Mouse (Mus musculus): ENCODE results near the gene Ift122. TPM values are rescaled to one million over a fixed set of nuclear protein-coding genes. Genes with fewer than 3 reads are reported as not detected.

Gene Ift122
- total RNA-seq, 2 experiments from 2014 or later, result 31.6 to 35.1 TPM

DNA sequence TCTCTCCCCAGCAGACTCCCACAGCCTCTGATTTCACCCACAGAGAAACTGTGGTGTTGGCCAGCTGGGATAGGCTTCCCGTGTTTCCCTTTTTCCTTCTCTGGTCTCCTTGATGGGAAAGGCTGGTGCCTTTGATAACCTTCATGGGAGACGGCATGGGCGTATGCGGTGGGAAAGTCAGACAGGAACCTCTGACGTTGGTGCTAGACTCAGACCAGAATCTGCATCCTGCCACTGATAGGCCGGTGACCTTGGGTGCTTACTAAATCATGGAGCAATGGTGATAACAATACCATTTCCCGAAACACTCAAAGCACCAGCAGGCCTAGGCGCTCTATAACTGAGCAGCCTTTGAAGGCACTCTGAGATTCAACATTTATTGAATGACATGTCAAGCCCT lies 27.5 kb downstream of the Ift122 start:
- intact Hi-C loops (cut with DNase I), result no loop called here
- no peak for DNase-seq (ENCODE audit: low spot score in 2 of 2)

DNA sequence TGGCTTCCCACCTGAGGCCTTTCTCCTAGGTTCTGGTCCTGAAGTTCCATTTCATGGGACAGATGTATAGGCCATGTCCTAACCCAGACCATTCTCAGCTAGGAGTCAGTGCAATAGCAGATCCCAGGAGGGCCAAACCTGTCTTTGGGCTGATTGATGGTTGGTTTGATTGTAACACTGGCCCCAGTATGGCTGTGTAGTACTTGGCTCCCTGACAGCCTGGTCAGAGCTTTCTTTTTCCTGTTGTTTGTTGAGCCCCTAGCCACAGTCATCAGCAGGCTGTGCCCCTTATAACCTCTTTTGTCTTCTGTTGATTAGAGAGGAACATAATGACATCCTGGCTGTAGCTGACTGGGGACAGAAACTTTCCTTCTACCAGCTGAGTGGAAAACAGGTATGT lies 30.7 kb downstream of the Ift122 start:
- no peak for DNase-seq (ENCODE audit: low spot score in 2 of 2)
- intact Hi-C loops (cut with DNase I), result no loop called here

DNA sequence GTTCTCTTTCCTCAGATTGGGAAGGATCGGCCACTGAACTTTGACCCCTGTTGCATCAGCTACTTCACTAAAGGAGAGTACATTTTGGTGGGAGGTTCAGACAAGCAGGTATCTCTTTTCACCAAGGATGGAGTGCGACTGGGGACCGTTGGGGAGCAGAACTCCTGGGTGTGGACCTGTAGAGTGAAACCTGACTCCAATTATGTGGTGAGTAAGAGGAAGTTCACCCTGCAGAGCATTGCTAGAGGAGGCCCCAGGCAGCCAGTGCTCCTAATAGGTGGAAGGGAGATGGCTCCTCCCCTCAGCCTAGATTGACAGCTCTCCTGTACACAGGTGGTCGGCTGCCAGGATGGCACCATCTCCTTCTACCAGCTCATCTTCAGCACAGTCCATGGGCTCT lies 33.6 kb downstream of the Ift122 start:
- DNase-seq (ENCODE audit: low spot score in 2 of 2), result no peak
- intact Hi-C loops (cut with DNase I), result no loop called here

DNA sequence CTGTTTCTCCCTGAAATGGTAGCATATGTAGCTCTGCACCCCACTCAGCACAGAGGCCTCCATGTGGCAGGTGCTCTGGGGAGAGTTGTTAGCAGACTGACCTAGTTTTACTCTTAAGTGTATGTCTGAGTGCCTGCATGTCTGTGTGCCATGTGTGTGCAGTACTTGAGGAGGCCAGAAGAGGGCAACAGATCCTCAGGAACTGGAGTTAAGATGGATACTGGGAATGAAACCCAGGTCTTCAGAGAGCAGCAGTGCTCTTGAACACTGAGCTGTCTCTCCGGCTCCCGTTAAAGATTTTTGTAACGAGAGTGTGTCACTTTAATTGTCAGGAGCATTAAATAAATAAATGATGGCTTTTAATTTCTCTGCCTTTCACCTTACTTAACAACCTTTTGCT lies 35.0 kb downstream of the Ift122 start:
- intact Hi-C loops (cut with DNase I), result no loop called here
- DNase-seq (ENCODE audit: low spot score in 2 of 2), result no peak

DNA sequence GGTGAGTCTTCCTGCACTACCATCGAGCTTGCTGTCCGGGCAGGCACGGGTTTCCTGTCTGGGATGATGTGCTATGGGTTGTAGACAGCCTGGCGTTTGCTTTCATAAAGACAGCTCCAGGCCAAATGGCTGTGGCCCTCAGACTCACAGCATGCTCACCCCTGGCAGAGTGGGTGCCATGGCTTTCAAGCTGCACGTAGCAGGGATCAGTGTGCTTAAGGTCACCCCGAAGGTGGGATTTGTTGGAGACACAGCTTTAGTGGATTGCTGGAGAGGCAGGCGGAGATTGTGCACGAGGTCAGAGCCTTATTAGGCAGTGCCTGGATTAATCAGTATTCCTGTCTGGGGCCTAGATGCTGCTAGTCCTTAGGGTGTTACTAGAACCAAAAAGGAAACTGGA lies 37.3 kb downstream of the Ift122 start:
- DNase-seq (ENCODE audit: low spot score in 2 of 2), result no peak
- intact Hi-C loops (cut with DNase I), result no loop called here

DNA sequence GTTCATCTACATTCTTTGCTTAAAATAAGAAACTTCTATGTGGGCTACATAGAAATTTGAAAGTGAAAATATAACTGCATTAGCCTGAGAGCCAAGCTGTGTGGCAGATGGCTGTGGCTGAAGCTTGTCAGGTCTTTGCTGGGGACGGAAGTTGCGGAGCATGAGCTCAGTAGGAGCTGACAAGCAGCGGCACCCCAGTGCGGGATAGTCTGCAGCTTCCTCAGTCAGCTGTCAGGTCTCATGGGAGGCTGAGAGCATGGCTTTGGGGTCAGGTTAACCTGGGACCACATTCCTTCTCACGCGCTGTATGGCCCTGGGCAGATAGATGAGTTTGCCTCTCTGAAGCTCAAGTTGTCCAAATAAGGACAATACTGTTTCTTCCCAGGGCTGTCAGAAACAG lies 37.8 kb downstream of the Ift122 start:
- DNase-seq (ENCODE audit: low spot score in 2 of 2), result peak; percentile 72 to 74
- intact Hi-C loops (cut with DNase I), result no loop called here

DNA sequence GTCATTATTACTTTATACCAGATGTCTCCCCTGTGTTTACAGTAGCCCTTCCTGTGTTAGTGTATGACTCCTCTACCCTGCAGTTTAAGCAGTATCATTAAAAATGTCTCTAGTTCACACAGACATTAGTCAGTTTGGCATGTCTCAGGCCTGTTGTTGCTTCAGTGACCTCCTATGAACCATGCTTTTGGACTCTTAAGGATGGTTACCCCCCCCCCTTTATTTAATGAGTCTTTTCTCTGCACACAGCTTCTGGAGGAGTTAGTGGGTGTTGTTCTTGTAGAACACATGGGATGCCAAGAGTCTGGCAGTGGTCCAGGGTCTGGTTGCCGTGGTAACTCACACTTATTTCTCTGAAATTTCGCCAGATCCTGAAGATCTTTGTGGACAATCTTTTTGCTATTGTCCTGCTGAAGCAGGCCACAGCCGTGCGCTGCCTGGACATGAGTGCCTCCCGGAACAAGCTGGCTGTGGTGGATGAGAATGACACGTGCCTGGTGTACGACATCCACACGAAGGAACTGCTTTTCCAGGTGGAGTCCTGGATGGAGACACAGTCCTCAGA lies 38.3 kb downstream of the Ift122 start:
- intact Hi-C loops (cut with DNase I), result no loop called here
- peak; percentile 91 to 96 for DNase-seq (ENCODE audit: low spot score in 2 of 2)

DNA sequence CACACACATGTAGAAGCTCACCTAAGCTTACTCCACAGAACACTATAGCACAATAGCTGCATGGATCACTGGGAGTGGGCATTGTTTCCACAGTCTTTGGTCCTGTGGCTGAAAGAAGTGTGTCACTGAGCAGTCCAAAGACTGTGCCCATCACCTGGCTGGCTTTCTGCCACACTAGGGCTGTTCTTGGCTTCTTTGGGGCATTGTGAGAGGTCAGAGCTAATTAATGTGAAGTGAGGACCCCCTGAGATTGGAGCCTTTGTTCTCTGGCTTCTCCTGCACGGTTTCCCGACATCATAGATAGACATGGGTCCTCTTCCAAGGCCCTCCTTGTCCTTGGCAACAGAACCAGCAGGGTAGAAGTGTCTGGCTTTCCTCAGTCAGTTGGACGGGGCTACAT lies 39.1 kb downstream of the Ift122 start:
- DNase-seq (ENCODE audit: low spot score in 2 of 2), result no peak
- intact Hi-C loops (cut with DNase I), result no loop called here

DNA sequence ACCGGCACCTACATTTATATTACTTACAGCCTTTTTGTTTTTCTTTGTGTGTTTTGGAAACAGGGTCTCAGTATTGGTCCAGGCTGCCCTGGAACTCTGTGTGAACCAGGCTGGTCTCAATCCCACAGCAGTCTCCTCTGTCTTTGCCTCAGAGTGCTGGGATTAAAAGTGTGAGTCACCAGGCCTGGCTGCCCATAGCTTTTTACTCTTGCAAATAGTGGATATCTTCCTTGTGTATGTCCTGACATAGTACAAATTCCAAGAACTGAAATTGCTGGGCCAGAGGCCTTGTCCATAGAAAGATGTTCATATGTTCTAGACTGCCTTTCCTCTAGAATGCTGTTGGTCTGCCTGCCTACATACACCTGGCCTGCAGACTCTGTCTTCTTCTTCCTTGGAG lies 43.1 kb downstream of the Ift122 start:
- intact Hi-C loops (cut with DNase I), result no loop called here
- DNase-seq (ENCODE audit: low spot score in 2 of 2), result no peak

DNA sequence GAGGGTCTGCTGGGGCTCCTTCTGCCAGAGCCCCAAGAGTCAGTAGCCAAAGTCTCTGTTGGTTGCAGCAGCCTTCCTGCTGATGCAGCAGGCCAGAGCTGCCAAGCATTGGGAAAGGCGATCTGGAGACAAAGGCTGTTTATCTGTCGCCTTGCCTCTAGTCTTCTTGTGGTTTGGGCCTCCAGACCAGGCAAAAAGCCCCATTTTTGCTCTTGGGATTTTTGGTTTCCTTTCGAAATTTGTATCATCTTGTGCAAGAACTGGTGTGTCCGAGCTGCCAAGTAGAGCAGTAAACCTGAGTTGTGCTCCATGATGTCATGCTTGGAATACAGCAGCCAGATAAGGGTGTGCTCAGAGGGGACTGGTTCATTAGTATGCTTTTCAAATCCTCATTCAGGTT lies 43.8 kb downstream of the Ift122 start:
- intact Hi-C loops (cut with DNase I), result no loop called here
- DNase-seq (ENCODE audit: low spot score in 2 of 2), result no peak

DNA sequence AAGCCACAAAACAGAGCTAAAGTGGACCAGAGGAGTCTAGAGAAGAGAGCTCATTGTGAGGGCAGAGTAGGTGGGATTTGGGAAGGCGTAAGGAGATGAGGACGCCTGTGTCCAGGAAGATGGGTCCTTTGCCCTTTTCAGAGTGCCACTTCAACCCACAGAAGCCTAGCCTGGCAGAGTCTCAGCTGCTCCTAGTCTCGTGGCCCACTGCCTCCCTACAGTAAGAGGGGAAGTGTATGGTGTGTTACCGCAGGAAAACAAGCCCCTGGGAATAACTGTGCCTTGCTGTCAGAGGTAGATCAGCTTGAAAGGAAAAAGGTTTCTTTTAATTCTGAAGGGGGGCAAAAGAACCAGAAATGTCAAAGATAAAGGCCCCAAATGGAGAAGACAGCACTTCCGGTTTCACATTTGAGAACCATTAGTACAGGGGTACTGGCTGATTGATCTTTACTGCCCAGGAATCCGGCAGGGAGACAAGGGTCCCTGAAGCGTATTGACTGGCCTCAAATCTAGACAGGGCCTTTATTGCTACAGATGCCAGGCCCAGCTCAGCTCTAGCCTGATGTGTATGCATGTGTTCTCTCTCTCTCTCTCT lies 44.8 kb downstream of the Ift122 start:
- DNase-seq (ENCODE audit: low spot score in 2 of 2), result no peak
- intact Hi-C loops (cut with DNase I), result no loop called here

DNA sequence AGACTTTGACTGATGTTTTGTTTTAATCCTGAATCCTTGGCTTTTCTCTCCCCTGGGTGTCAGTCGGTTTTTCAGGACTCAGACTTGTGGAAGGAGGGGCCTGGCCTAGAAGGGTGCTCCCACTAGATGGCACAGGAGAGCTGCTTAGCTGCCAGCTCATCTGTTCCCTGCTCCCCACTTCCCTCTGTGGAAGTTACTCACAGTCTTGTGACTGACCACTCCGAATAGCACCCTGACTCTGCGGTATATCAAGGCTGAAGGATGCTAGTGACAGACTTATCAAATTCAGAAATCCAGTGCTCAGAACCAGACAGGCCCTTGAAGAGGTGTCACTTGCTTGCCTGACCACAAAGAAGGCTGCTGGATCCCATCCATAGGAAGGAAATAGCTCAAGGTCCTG lies 47.8 kb downstream of the Ift122 start:
- peak; percentile 88 to 89 for DNase-seq (ENCODE audit: low spot score in 2 of 2)
- intact Hi-C loops (cut with DNase I), result loop anchor here (5.0 kb wide), 2 partner anchors 96 to 226 kb away; partner anchors contain the start of gene Plxnd1

DNA sequence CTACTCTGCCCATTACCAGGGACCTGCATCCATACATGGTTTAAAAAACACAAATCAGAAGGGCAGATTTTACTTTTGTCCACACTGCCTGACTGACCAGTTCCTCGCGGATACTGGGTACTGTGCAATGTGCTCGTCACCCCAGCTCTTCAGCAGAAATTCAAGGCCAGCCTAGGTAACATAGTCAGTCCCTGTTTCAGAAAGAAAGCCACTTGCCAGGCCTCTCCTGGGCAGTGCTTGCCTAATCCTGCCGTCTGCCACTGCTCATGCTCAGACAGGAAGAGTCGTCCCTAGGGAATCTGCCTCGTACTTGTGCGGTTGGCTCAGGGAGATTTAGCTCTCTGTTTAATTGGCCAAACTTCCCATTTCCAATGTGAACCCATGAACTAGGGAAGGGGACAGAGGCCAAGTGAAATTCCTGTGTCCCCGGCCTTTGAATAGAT lies 48.2 kb downstream of the Ift122 start:
- intact Hi-C loops (cut with DNase I), result loop anchor here (5.0 kb wide), 2 partner anchors 96 to 226 kb away; partner anchors contain the start of gene Plxnd1
- DNase-seq (ENCODE audit: low spot score in 2 of 2), result no peak

DNA sequence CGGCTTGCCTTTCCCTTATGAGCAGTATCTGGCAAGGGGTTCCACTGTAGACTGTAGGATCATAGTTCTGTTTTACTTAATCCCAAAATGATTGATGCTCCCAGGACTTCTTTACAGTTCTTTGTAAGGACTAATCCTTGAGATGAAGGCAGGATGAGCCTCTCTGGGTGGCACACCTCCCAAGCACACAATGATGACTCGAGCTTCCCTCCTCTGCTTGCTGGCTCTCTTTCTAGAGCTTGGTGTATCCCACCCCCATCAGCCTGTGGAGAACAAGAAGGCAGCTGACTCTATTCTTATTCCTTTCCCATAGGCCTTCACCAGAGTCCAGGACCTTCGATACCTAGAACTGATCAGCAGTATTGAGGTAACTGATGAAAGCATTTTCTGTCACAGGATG lies 49.3 kb downstream of the Ift122 start:
- DNase-seq (ENCODE audit: low spot score in 2 of 2), result no peak
- intact Hi-C loops (cut with DNase I), result loop anchor here (5.0 kb wide), 2 partner anchors 95 to 225 kb away; partner anchors contain the start of gene Plxnd1

DNA sequence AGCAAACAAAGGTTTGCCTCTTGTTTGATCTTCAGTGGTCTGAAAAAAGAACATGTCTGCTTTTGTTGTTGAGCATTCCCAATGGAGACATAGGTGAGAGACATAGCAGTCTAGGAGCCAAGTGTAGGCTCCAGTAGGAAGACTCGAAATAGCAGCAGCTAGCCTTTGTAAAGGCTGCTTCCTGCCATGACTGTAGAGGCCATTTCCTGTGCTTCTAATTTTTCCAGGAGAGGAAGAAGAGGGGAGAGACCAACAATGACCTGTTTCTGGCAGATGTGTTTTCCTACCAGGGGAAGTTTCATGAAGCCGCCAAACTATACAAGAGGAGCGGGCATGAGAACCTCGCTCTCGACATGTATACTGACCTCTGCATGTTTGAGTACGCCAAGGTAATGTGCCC lies 52.3 kb downstream of the Ift122 start:
- intact Hi-C loops (cut with DNase I), result no loop called here
- DNase-seq (ENCODE audit: low spot score in 2 of 2), result no peak

DNA sequence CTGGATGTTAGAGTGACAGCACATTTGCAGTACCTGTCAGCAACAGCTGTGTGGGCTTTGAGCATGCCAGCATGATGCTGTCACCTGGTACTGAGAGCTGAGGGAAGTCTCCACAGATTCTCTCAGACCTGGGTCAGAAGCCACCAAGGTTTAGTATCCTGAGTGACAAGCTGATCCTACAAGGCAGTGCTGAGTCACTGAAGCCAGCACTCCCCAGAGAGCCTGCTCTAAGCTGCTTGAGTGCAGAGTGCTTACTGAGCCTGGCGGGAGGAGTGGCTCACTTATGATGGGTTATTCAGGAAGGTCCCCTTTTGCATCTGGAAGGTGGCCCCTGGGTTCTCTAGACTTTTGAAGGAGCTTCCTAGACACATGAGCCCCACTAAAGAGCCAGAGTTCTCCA lies 53.2 kb downstream of the Ift122 start:
- intact Hi-C loops (cut with DNase I), result no loop called here
- no peak for DNase-seq (ENCODE audit: low spot score in 2 of 2)

DNA sequence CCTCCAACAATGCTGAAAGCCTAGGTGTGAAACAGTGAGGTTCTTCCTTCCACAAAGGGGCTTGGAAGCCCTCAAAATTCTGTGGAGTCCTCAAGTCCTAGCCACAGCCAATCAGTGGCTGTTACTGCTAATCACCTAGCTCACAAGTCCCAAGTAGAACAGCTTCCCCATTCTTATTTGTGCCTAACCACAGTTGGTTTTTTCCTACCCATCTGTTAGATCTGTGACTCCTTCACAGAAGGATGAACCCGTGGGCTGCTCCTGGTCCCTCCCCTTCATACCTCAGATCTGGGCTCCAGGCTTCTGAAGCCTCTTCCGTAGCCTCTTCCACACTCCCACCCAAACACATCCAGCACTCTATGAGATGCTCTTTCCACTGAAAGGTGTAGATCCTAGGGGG lies 53.6 kb downstream of the Ift122 start:
- intact Hi-C loops (cut with DNase I), result no loop called here
- DNase-seq (ENCODE audit: low spot score in 2 of 2), result no peak

DNA sequence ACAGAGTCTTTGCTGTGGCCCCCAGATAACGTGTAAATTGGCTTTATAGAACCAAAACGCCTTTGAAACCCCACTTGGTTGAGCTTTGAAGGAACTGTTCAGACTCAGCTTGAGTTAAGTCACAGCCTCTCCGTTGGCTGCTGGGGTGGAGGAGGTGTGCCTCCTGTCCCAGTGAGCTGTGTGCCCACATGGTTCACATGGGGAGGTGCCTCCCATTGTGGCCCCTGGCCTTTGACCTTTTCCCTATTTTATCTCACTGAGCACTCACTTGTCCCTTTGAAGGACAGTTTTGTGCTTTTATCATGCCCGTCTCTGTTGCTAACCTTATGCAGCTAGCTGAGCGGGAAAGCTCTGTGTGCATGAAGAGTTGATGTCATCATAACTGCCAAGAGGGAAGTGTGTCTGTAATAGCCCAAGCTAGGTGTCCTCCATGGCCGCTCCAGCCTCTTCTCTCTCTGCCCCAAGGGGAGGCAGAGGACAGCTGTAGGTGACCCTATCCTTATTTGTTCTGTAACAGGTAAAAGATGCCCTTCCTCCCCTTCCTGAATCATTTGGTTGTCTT lies 55.2 kb downstream of the Ift122 start:
- intact Hi-C loops (cut with DNase I), result no loop called here
- DNase-seq (ENCODE audit: low spot score in 2 of 2), result no peak

DNA sequence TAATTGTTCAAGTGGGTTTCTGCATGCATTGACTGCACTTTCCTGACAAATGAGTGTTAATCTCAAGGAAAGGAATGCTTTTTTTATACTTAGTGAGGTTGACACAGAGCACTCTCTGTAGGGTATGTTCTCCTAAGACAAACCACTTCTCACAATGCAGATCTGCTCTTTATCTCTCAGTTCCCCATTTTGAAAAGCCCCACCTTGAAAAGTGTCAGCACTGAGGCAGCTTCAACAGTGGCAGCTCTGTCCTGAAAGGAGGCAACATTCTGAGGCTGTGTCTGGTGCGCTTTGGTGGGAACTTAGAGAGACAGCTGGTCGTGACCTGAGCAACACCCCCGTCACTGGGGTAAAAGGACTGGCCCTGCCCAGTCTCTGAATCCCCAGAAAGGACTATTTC lies 55.8 kb downstream of the Ift122 start:
- intact Hi-C loops (cut with DNase I), result no loop called here
- DNase-seq (ENCODE audit: low spot score in 2 of 2), result no peak

DNA sequence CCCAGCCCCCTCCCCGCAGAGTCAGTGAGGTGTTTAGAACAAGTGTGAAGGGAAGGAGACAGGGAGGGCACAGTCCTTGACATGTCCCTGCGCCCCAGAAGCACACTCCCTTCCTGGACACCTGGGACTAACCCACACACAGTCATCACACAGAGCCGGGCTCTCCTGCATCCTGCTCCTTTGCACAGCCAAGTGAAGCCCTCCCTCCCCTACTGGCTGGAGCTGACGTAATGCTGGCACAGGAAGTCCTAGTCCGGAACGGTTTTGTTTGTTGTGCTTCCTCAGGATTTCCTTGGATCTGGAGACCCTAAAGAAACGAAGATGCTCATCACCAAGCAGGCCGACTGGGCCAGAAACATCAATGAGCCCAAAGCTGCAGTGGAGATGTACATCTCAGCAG lies 56.7 kb downstream of the Ift122 start:
- DNase-seq (ENCODE audit: low spot score in 2 of 2), result no peak
- intact Hi-C loops (cut with DNase I), result no loop called here

DNA sequence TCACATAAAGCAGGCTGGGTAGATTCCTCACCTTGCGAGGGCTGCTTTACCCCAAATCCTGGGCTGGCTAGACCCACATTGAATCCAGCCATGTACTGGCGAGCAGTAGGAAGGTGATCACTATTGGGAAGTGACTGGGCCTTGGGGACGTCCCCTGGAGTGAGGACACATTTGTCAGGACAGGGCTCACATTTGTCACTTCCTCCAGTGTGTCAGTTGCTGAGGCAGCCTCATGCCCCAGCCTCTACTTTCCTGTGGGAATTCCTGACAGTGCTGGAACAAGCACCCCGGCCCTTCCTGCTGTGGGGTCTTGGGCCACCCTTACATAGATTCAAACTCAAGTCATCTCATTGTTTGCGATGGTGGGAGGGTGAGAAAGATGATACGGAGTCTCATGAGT lies 58.5 kb downstream of the Ift122 start:
- intact Hi-C loops (cut with DNase I), result no loop called here

More for the DNA sequence above, 58.5 kb downstream of the Ift122 start:
- no peak for DNase-seq (ENCODE audit: low spot score in 2 of 2)

Measured in left cerebral cortex, postnatal 14 days (tissue).